Mouse (Mus musculus): ENCODE measurements around the gene Dnajc6. TPM values are rescaled to one million over a fixed set of nuclear protein-coding genes. Genes with fewer than 3 reads are reported as not detected.

The Dnajc6 gene
- total and polyA plus RNA-seq, 3 experiments: 15.0 to 20.2 TPM; not detected in 1

- Histone ChIP-seq H3K4me3 (ENCODE audit: control insufficient read depth in 1 of 2, insufficient read depth in 1 of 2, low read depth in 2 of 2, low read length in 2 of 2) (no peak overlapping the region), H3K9me3 (replicated peaks; ENCODE audit: insufficient read depth, low read length) (no peaks in the 10 kb centered on the region)
These were observed 47.1 kb upstream of the Dnajc6 start for GRCm38 (mm10) chr4:101449344-101449743.

GRCm38 (mm10) chr4:101450150-101450780, 46.2 kb upstream of the Dnajc6 start:
- TF ChIP-seq TAL1 (IDR thresholded peaks at IDR 0.05; ENCODE audit: low read length) (no peak), TBP (IDR thresholded peaks at IDR 0.05; ENCODE audit: low read depth, low read length) (no peak), POLR2A (IDR thresholded peaks at IDR 0.05; ENCODE audit: control insufficient read depth in 1 of 2, insufficient read depth in 1 of 2, low read depth in 1 of 2, low read length in 2 of 2, poor library complexity in 1 of 2) (no peak), GATA1 (IDR thresholded peaks at IDR 0.05; ENCODE audit: low read depth, low read length) (no peak), JUND (IDR thresholded peaks at IDR 0.05; ENCODE audit: low read depth, low read length) (no peak), MEF2A (IDR thresholded peaks at IDR 0.05; ENCODE audit: extremely low read depth, insufficient replicate concordance, low read depth, low read length, poor library complexity, severe bottlenecking) (no peak), GABPA (IDR thresholded peaks at IDR 0.05; ENCODE audit: low read depth, low read length) (no peak), ZNF384 (IDR thresholded peaks at IDR 0.05; ENCODE audit: low read depth, low read length) (no peak), ZC3H11A (IDR thresholded peaks at IDR 0.05; ENCODE audit: low read depth, low read length) (no peak), POLR2AphosphoS5 (IDR thresholded peaks at IDR 0.05; ENCODE audit: borderline replicate concordance, low read depth, low read length) (no peak), MXI1 (IDR thresholded peaks at IDR 0.05; ENCODE audit: low read depth, low read length) (no peak), NELFE (IDR thresholded peaks at IDR 0.05; ENCODE audit: low read depth, low read length) (no peak), SIN3A (IDR thresholded peaks at IDR 0.05; ENCODE audit: low read length) (no peak), CHD2 (IDR thresholded peaks at IDR 0.05; ENCODE audit: low read length) (no peak), USF1 (IDR thresholded peaks at IDR 0.05; ENCODE audit: low read depth, low read length) (no peak), CHD1 (IDR thresholded peaks at IDR 0.05; ENCODE audit: low read depth, low read length) (no peak), HCFC1 (IDR thresholded peaks at IDR 0.05; ENCODE audit: low read depth, low read length) (no peak), MAFK (IDR thresholded peaks at IDR 0.05; ENCODE audit: borderline replicate concordance, low read depth, low read length) (no peak), UBTF (IDR thresholded peaks at IDR 0.05; ENCODE audit: borderline replicate concordance, insufficient read depth, low read depth, low read length) (no peak), ZKSCAN1 (IDR thresholded peaks at IDR 0.05; ENCODE audit: low read depth, low read length) (no peak)
- no peak overlapping the region for H3K9ac ChIP-seq (ENCODE audit: control insufficient read depth, low read depth, low read length, poor library complexity, severe bottlenecking)
- no peaks in the 10 kb centered on the region for H3K27me3 ChIP-seq (ENCODE audit: control insufficient read depth in 1 of 2, insufficient read depth in 2 of 2, low read length in 2 of 2)
- no peak overlapping the region for H3K4me3 ChIP-seq (ENCODE audit: control insufficient read depth in 1 of 2, insufficient read depth in 1 of 2, low read depth in 2 of 2, low read length in 2 of 2)
- no peaks in the 10 kb centered on the region for H3K79me2 ChIP-seq (ENCODE audit: control insufficient read depth, insufficient read depth, low read length, poor library complexity)
- H3K9me3 ChIP-seq (replicated peaks; ENCODE audit: insufficient read depth, low read length): no peaks in the 10 kb centered on the region
- H3K36me3 ChIP-seq (ENCODE audit: control insufficient read depth in 1 of 2, insufficient read depth in 2 of 2, low read length in 2 of 2): no peaks in the 10 kb centered on the region
- DNase-seq (ENCODE audit: low read depth, low spot score): no peak
- no peak overlapping the region for H3K27ac ChIP-seq (ENCODE audit: control insufficient read depth, low read depth, low read length)
- no peaks in the 10 kb centered on the region for H3K4me1 ChIP-seq (ENCODE audit: control insufficient read depth in 1 of 2, insufficient read depth in 2 of 2, low read length in 2 of 2)

More at GRCm38 (mm10) chr4:101449344-101449743, 47.1 kb upstream of the Dnajc6 start:
- DNase-seq (ENCODE audit: low read depth, low spot score): no peak
- TF ChIP-seq RCOR1 (IDR thresholded peaks at IDR 0.05; ENCODE audit: low read depth, low read length): no peak
- Histone ChIP-seq H3K4me1 (ENCODE audit: control insufficient read depth in 1 of 2, insufficient read depth in 2 of 2, low read length in 2 of 2) (no peaks in the 10 kb centered on the region), H3K27ac (ENCODE audit: control insufficient read depth, low read depth, low read length) (no peak overlapping the region), H3K9ac (ENCODE audit: control insufficient read depth, low read depth, low read length, poor library complexity, severe bottlenecking) (no peak overlapping the region), H3K79me2 (ENCODE audit: control insufficient read depth, insufficient read depth, low read length, poor library complexity) (no peaks in the 10 kb centered on the region), H3K36me3 (ENCODE audit: control insufficient read depth in 1 of 2, insufficient read depth in 2 of 2, low read length in 2 of 2) (no peaks in the 10 kb centered on the region), H3K27me3 (ENCODE audit: control insufficient read depth in 1 of 2, insufficient read depth in 2 of 2, low read length in 2 of 2) (no peaks in the 10 kb centered on the region)
